ENCODE assay signal across 8 mouse cellular contexts in the genomic region with DNA sequence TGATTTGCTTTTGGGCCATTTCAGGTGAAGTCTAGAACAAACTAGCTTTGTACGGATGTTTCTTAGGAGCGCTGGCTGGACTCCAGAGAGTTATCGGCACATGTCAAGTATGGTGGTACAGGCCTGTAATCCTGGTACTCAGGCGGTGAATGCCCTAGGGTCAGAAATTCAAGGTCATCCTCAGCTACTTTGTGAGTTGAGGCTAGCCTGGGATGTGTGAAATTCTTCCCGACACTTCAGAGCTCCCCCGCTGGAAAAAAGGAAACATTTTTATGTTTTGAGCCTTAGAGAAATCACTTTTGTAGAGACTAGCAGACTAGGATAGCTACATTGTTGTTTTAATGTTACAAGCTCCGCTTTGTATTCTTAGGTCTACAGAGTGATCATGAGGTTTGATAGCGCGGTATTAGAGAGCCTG. TPM values are rescaled to one million over a fixed set of nuclear protein-coding genes. Genes with fewer than 3 reads are reported as not detected.
DNase-seq lines count a peak whose midpoint lies in the region; ATAC-seq and TF ChIP-seq lines count a peak whose summit lies in the region.

No protein-coding gene starts in this region.

- no peaks in the 10 kb centered on the region for H3K9me3 ChIP-seq in hindbrain, embryonic 15.5 days
- no peaks in the 10 kb centered on the region for H3K9me3 ChIP-seq in midbrain, embryonic 11.5 days (ENCODE audit: control insufficient read depth, low read length)

- DNase-seq in left cerebral cortex, adult 2 months (ENCODE audit: extremely low spot score in 1 of 2, low spot score in 2 of 2): no peak
- DNase-seq in left cerebral cortex, adult 8-10 months (ENCODE audit: low spot score in 2 of 2): no peak
- DNase-seq in cerebellum, postnatal 10 days: peak; percentile 42 to 46
- DNase-seq in midbrain, embryonic 11.5 days (ENCODE audit: low spot score, missing footprints): no peak
- DNase-seq in B cell, adult 2 months: no peak
- no peak for DNase-seq in right cerebral cortex, adult 18-20 months
- DNase-seq in left cerebral cortex, adult 9 months (ENCODE audit: low spot score in 2 of 2): no peak

- peak overlapping the region; percentile 78 for H3K4me2 ChIP-seq in hindbrain, embryonic 15.5 days
- peak overlapping the region; percentile 84 for H3K4me2 ChIP-seq in midbrain, embryonic 11.5 days

- no peak overlapping the region for H3K27ac ChIP-seq in left cerebral cortex, adult 2 months
- H3K27ac ChIP-seq in hindbrain, embryonic 15.5 days (replicated peaks): no peak overlapping the region
- no peak overlapping the region for H3K27ac ChIP-seq in midbrain, embryonic 11.5 days (ENCODE audit: low read depth, low read length)

- ATAC-seq in hindbrain, embryonic 15.5 days (ENCODE audit: low FRiP score, low read depth): no peak
- no peak for ATAC-seq in midbrain, embryonic 11.5 days (ENCODE audit: low FRiP score)

- peak overlapping the region; percentile 61 for H3K9ac ChIP-seq in hindbrain, embryonic 15.5 days
- H3K9ac ChIP-seq in midbrain, embryonic 11.5 days (ENCODE audit: low read length): peak overlapping the region; percentile 22; the same call in 1 of the 2 replicates

- peak overlapping the region; percentile 92 for H3K4me3 ChIP-seq in left cerebral cortex, adult 2 months
- H3K4me3 ChIP-seq in hindbrain, embryonic 15.5 days: peak overlapping the region; percentile 57
- H3K4me3 ChIP-seq in midbrain, embryonic 11.5 days (ENCODE audit: low read depth, low read length): peak overlapping the region; percentile 67

- H3K27me3 ChIP-seq in hindbrain, embryonic 15.5 days: no peaks in the 10 kb centered on the region
- no peaks in the 10 kb centered on the region for H3K27me3 ChIP-seq in midbrain, embryonic 11.5 days (ENCODE audit: control insufficient read depth, insufficient read depth, low read length)

- H3K4me1 ChIP-seq in hindbrain, embryonic 15.5 days (replicated peaks): peaks cover 25% of the 10 kb centered on the region
- peaks cover 11% of the 10 kb centered on the region for H3K4me1 ChIP-seq in midbrain, embryonic 11.5 days (ENCODE audit: control insufficient read depth, insufficient read depth, low read length)

- H3K36me3 ChIP-seq in hindbrain, embryonic 15.5 days: no peaks in the 10 kb centered on the region
- H3K36me3 ChIP-seq in midbrain, embryonic 11.5 days (ENCODE audit: control insufficient read depth, insufficient read depth, low read length): no peaks in the 10 kb centered on the region

- no peak for TF ChIP-seq CTCF in left cerebral cortex, adult 2 months (IDR thresholded peaks at IDR 0.05)

- 89% methylated on average over 9 of the region's 9 CpGs for WGBS in hindbrain, embryonic 15.5 days
- 91% methylated on average over 9 of the region's 9 CpGs for WGBS in midbrain, embryonic 11.5 days

- intact Hi-C loops in left cerebral cortex, adult 2 months (cut with DNase I): no loop called here

RNA-seq across cellular contexts. Expression of a gene that starts 1.1 kb away (rescaled TPM):
- 10 to 100 TPM; 83.6 to 88.8 TPM for total RNA-seq in left cerebral cortex, adult 2 months (2021)
- total RNA-seq in left cerebral cortex, adult 8-10 months (2022): 10 to 100 TPM; 87.9 to 97.3 (median 91.3) TPM
- polyA plus RNA-seq in hindbrain, embryonic 15.5 days (2015; fragmentation: Nextera tagmentation; extraction: Ambion mirVana): 100 and 105 TPM in 2 replicates
- 163 and 166 TPM in 2 replicates for polyA plus RNA-seq in midbrain, embryonic 11.5 days (2014; fragmentation: Nextera tagmentation; extraction: Ambion mirVana)

Comparison
In these comparisons a context has a peak if more than half of its experiments do, and no peak if none do; other contexts are left out.
1. DNase-seq: peak in cerebellum, postnatal 10 days (2 of 2); none in left cerebral cortex, adult 2 months (0 of 2), left cerebral cortex, adult 8-10 months (0 of 2), midbrain, embryonic 11.5 days (single experiment), B cell, adult 2 months (0 of 2), right cerebral cortex, adult 18-20 months (single experiment) and left cerebral cortex, adult 9 months (0 of 2).
2. Peak in every context shown above with its lines, with median percentiles within 50 percentile points of each other: H3K4me3 ChIP-seq.